Mouse (Mus musculus) cerebellum, adult 2 months (tissue): Measurements from ENCODE around the gene Nmnat2. TPM values are rescaled to one million over a fixed set of nuclear protein-coding genes. Genes with fewer than 3 reads are reported as not detected.

Experiments
- DNase-seq, 2 experiments: peaks; one replicate each; pipeline ENCODE4 v3.0.0; 2021
- H3K27ac ChIP-seq: fragments of 200-500 bp; 2 replicates; pipeline ENCODE4 v1.5.1; 2012; ENCODE audit warnings: low read length, control low read depth, inconsistent platforms; ENCODE audit not compliant: insufficient read depth
- H3K27me3 ChIP-seq: fragments of 200-500 bp; 2 replicates; pipeline ENCODE4 v1.6.1; 2012; ENCODE audit warnings: inconsistent platforms, mild to moderate bottlenecking, low read length, moderate library complexity; ENCODE audit not compliant: control insufficient read depth, insufficient read depth
- H3K4me1 ChIP-seq: fragments of 200-500 bp; 2 replicates; pipeline ENCODE4 v1.6.1; 2011; ENCODE audit warnings: low read length; ENCODE audit not compliant: control insufficient read depth, insufficient read depth
- H3K4me3 ChIP-seq: fragments of 200-500 bp; replicated peaks from 2 replicates; pipeline ENCODE3; 2011; ENCODE audit warnings: mild to moderate bottlenecking, low read depth, low read length, control low read depth; ENCODE audit not compliant: insufficient read depth
- CTCF ChIP-seq: fragments of 200-500 bp; IDR thresholded peaks from 2 replicates; pipeline ENCODE4 v1.5.1; 2011; ENCODE audit warnings: low read depth, mild to moderate bottlenecking, control low read depth, low read length, moderate library complexity, borderline replicate concordance; ENCODE audit not compliant: insufficient read depth
- POLR2A ChIP-seq: fragments of 200-500 bp; IDR thresholded peaks from 2 replicates; pipeline ENCODE4 v1.6.1; 2011; ENCODE audit warnings: low read length, control low read depth, borderline replicate concordance; ENCODE audit not compliant: insufficient read depth
- WGBS: fragments of 180-500 bp; shearing (Covaris S2); methylation state at CpG from one replicate; pipeline ENCODE4 v1.1.7; 2018; 5-methylcytosine and 5-hydroxymethylcytosine counted together
- polyA plus RNA-seq: library from polyadenylated mRNA; depleted of rRNA; stranded (reverse); fragments of >200 nt; gene quantifications from 2 replicates; pipeline ENCODE4 v1.2.3, GENCODE M21; 2012

Nmnat2 gene
- polyA plus RNA-seq, 1 experiment: 120 TPM

- peaks cover 4% of the 10 kb centered on the region; the same call in 1 of the 2 replicates for H3K4me1 ChIP-seq
- whole genome bisulfite sequencing: 94% methylated on average over 7 of the region's 7 CpGs
- no peak for TF ChIP-seq CTCF
- TF ChIP-seq POLR2A: no peak
- no peak for DNase-seq
- no peaks in the 10 kb centered on the region for H3K27me3 ChIP-seq
- H3K27ac ChIP-seq: no peak overlapping the region
- no peak overlapping the region for H3K4me3 ChIP-seq
These were observed 184.8 kb downstream of the Nmnat2 start for GRCm38 (mm10) chr1:153139635-153140034.

DNA sequence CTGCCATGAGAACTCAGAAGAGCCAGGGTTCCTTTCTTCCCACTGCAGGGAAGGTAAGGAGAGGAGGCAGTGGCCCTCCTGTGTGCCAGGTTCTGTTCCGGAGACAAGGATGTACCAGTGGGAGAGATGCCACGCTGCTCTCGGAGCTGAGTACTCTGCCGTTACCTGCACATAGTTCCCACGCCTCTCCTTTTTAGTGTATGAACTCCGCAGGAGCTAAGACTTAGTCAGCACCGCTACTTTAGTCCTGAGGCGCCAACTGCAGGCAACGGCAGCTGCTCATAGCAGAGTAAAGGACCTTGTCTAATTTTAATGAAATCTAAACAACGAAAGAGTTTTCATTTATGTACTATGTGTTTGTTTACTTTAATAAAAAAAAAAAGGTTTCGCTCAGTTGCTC is 185.5 kb downstream of the Nmnat2 start:
- DNase-seq: no peak
- WGBS: 80% methylated on average over 11 of the region's 11 CpGs
- Histone ChIP-seq H3K27ac (no peak overlapping the region), H3K27me3 (no peaks in the 10 kb centered on the region), H3K4me1 (peaks cover 4% of the 10 kb centered on the region; the same call in 1 of the 2 replicates), H3K4me3 (no peak overlapping the region)
- TF ChIP-seq POLR2A (no peak), CTCF (no peak)

DNA sequence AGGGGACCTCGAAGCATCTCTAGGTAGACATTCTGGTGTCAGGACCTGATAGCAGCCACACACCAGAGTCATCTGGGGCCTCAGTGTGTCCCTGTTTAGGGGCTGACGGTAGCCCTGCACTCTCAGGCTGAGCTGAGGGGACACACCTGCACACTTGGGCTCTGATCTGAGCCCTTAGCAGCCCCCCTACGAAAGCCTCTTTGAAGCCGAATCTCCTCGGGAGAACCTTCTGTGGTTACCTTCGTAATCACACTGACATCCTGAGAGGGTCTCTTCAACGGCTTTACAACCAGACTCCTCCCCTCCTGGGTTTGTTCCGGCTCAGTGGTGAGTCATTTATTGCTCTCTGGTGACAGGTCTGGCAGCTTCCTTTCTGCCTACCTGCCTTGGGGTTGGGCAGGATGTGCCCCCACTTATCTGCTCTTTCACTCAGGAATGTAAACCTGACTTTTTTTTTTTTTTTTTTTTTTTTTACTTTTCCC is 186.0 kb downstream of the Nmnat2 start:
- peaks cover 4% of the 10 kb centered on the region; the same call in 1 of the 2 replicates for H3K4me1 ChIP-seq
- no peak for DNase-seq
- no peak overlapping the region for H3K4me3 ChIP-seq
- TF ChIP-seq POLR2A (no peak), CTCF (no peak)
- 57% methylated on average over 8 of the region's 8 CpGs for WGBS
- H3K27ac ChIP-seq: no peak overlapping the region
- H3K27me3 ChIP-seq: no peaks in the 10 kb centered on the region

DNA sequence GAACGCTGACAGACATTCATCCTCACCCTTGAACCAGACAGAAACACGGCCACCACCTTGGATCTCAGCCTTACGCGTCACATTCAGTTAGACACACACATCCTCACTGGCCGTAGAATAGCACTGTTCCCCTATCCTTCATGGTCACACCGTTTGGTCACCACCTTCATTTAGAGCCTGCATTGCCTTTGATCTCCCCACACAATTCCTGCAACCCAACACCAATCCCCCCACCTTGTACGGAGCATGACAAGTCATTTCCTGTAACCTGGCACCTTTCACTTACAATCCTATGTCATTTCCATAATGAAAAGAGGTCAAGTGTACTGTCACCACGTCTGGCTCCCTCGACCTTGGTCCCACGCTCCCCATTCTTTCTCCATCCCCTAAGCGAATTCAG is 189.2 kb downstream of the Nmnat2 start:
- H3K27me3 ChIP-seq: no peaks in the 10 kb centered on the region
- no peak overlapping the region for H3K27ac ChIP-seq
- DNase-seq: no peak
- H3K4me1 ChIP-seq: no peaks in the 10 kb centered on the region
- 86% methylated on average over 11 of the region's 11 CpGs for WGBS
- no peak for TF ChIP-seq POLR2A
- TF ChIP-seq CTCF: no peak
- H3K4me3 ChIP-seq: no peak overlapping the region

DNA sequence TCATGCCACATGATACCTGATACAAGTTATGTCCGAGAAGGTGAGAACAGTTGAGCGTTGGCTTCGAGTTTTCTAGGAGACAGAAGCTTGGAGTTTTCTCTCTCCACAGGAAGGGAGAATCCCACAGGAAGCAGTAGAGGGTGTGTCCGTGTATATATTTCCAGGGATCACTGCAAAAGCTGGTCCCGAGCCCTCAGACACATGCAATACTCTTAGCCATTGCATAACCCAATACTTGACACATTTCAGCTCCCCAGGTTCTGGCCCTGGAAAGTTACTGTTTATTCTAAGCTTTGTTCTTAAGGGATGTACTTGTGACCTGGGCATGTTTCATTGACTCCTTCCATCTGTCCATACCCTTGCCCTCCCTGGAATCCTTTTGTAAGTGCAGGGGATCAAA is 191.0 kb downstream of the Nmnat2 start:
- 91% methylated on average over 5 of the region's 5 CpGs for WGBS

GRCm38 (mm10) chr1:153152594-153152993 is 197.8 kb downstream of the Nmnat2 start:
- Histone ChIP-seq H3K27ac (no peak overlapping the region), H3K4me3 (no peak overlapping the region), H3K4me1 (no peaks in the 10 kb centered on the region), H3K27me3 (no peaks in the 10 kb centered on the region)
- TF ChIP-seq POLR2A: no peak
- no peak for TF ChIP-seq CTCF
- 62% methylated on average over 7 of the region's 7 CpGs for WGBS
- DNase-seq: no peak

More for the DNA sequence above, 191.0 kb downstream of the Nmnat2 start:
- H3K4me3 ChIP-seq: no peak overlapping the region
- H3K27ac ChIP-seq: no peak overlapping the region
- no peak for DNase-seq
- TF ChIP-seq POLR2A (no peak), CTCF (no peak)
- no peaks in the 10 kb centered on the region for H3K27me3 ChIP-seq
- no peaks in the 10 kb centered on the region for H3K4me1 ChIP-seq

- DNase-seq: no peak
- no peak overlapping the region for H3K4me3 ChIP-seq
- no peaks in the 10 kb centered on the region for H3K27me3 ChIP-seq
- WGBS: 55% methylated on average over 10 of the region's 10 CpGs
- no peak overlapping the region for H3K27ac ChIP-seq
- H3K4me1 ChIP-seq: no peaks in the 10 kb centered on the region
- TF ChIP-seq CTCF (no peak), POLR2A (no peak)
These were observed 198.9 kb downstream of the Nmnat2 start for GRCm38 (mm10) chr1:153153619-153154137.

GRCm38 (mm10) chr1:153155364-153155763 is 200.6 kb downstream of the Nmnat2 start:
- TF ChIP-seq POLR2A: no peak
- no peak for TF ChIP-seq CTCF
- Histone ChIP-seq H3K27me3 (no peaks in the 10 kb centered on the region), H3K27ac (no peak overlapping the region), H3K4me3 (no peak overlapping the region), H3K4me1 (no peaks in the 10 kb centered on the region)
- no peak for DNase-seq
- 80% methylated on average over 8 of the region's 8 CpGs for WGBS
